ENCODE assay signal across 29 mouse cellular contexts in genomic region chr13:49238737-49239136, GRCm38 (mm10).
"Had no signal": no experiment of that assay in that cellular context is flagged by ENCODE, and none has a peak within 500 bp of the region (broad histone marks: within the 10 kb centered on the region; RNA-seq: fewer than 3 reads in every experiment).

No protein-coding gene starts in this region.

- H3K4me2 ChIP-seq: embryonic facial prominence, embryonic 12.5 days; embryonic facial prominence, embryonic 13.5 days; embryonic facial prominence, embryonic 15.5 days; forebrain, embryonic 12.5 days; forebrain, embryonic 13.5 days; forebrain, embryonic 15.5 days had no signal

- H3K4me1 ChIP-seq: embryonic facial prominence, embryonic 12.5 days; embryonic facial prominence, embryonic 13.5 days; embryonic facial prominence, embryonic 15.5 days; forebrain, embryonic 10.5 days; forebrain, embryonic 12.5 days; forebrain, embryonic 13.5 days; forebrain, embryonic 15.5 days had no signal

- H3K27me3 ChIP-seq: embryonic facial prominence, embryonic 12.5 days; embryonic facial prominence, embryonic 13.5 days; embryonic facial prominence, embryonic 15.5 days; forebrain, embryonic 12.5 days; forebrain, embryonic 13.5 days; forebrain, embryonic 15.5 days had no signal

- H3K27ac ChIP-seq: embryonic facial prominence, embryonic 10.5 days; embryonic facial prominence, embryonic 12.5 days; embryonic facial prominence, embryonic 13.5 days; embryonic facial prominence, embryonic 15.5 days; forebrain, embryonic 10.5 days; forebrain, embryonic 12.5 days; forebrain, embryonic 13.5 days; forebrain, embryonic 15.5 days; gastrocnemius, adult 2 months; heart, adult 2 months had no signal

- H3K9ac ChIP-seq: embryonic facial prominence, embryonic 12.5 days; embryonic facial prominence, embryonic 13.5 days; embryonic facial prominence, embryonic 15.5 days; forebrain, embryonic 12.5 days; forebrain, embryonic 13.5 days; forebrain, embryonic 15.5 days; forebrain, postnatal 0 days had no signal

- ATAC-seq: forebrain, embryonic 13.5 days; forebrain, embryonic 14.5 days; forebrain, embryonic 15.5 days; forebrain, embryonic 16.5 days; forebrain, postnatal 0 days had no signal

- DNase-seq: cerebellum, adult 2 months; cerebellum, adult 8-10 months; cerebellum, adult 9-10 months; cerebellum, adult 9-11 months; cerebellum, postnatal 10 days; cerebellum, postnatal 14 days; cerebellum, postnatal 25 days; cerebellum, postnatal 36 days; embryo, embryonic 11 days; forebrain, postnatal 0 days; gastrocnemius, adult 2 months; gastrocnemius, postnatal 10 days; gastrocnemius, postnatal 14 days; gastrocnemius, postnatal 25 days; gastrocnemius, postnatal 36 days; heart, adult 11 months; heart, adult 18-20 months; heart, adult 2 months had no signal

- H3K36me3 ChIP-seq: embryonic facial prominence, embryonic 10.5 days; embryonic facial prominence, embryonic 12.5 days; embryonic facial prominence, embryonic 13.5 days; embryonic facial prominence, embryonic 15.5 days; forebrain, embryonic 10.5 days; forebrain, embryonic 12.5 days; forebrain, embryonic 15.5 days had no signal

- H3K9me3 ChIP-seq: embryonic facial prominence, embryonic 10.5 days; embryonic facial prominence, embryonic 12.5 days; embryonic facial prominence, embryonic 13.5 days; embryonic facial prominence, embryonic 15.5 days; forebrain, embryonic 10.5 days; forebrain, embryonic 13.5 days; forebrain, embryonic 15.5 days had no signal

- H3K4me3 ChIP-seq: embryonic facial prominence, embryonic 10.5 days; embryonic facial prominence, embryonic 12.5 days; embryonic facial prominence, embryonic 13.5 days; embryonic facial prominence, embryonic 15.5 days; erythroblast, embryonic 14.5 days; forebrain, embryonic 10.5 days; forebrain, embryonic 12.5 days; forebrain, embryonic 13.5 days; forebrain, embryonic 15.5 days; gastrocnemius, adult 2 months; heart, adult 2 months had no signal
